Mouse (Mus musculus) thymus, adult 2 months (tissue): ENCODE measurements around the gene Slc17a4.

ENCODE experiments used
- CTCF ChIP-seq: fragments of 200-500 bp; IDR thresholded peaks from 2 replicates; pipeline ENCODE4 v1.5.1; 2012; ENCODE audit warnings: mild to moderate bottlenecking, control low read depth, low read length, moderate library complexity, borderline replicate concordance; ENCODE audit not compliant: control insufficient read depth, poor library complexity, insufficient read depth; ENCODE audit errors: extremely low read depth
- POLR2A ChIP-seq: fragments of 200-500 bp; IDR thresholded peaks from 2 replicates; pipeline ENCODE4 v1.6.1; 2012; ENCODE audit warnings: mild to moderate bottlenecking, low read length, control low read depth, moderate library complexity; ENCODE audit not compliant: control insufficient read depth, poor library complexity, insufficient read depth; ENCODE audit errors: extremely low read depth

DNA sequence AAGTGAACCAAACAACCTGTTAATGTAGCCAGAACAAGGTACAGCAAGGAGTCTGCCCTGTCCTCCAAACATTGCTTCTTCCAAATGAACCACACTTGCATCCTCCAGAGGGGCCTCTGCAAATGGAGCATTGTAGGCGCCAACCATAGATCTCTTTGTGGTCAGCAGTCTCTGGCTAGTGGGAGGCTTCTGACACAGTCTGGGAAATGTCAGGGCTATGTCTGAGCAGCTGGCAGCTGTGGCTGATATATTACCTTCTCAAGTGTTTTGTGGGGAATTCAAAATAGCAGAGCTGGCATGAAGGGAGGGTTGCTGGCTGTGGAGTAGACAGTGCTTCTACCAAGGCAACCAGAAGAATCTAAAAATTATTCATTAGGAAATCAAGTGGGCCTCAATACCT lies 1.3 kb upstream of the Slc17a4 start:
- TF ChIP-seq CTCF (no peak), POLR2A (no peak)
